Mouse (Mus musculus) limb, embryonic 14.5 days (tissue): Measurements from ENCODE around the gene Ifna16. TPM values are rescaled to one million over a fixed set of nuclear protein-coding genes. Genes with fewer than 3 reads are reported as not detected.

Experiments used
- ATAC-seq: fragments of 200-750 bp; cut with Nextera tagmentation; 2 replicates; pipeline ENCODE4 v1.8.0; 2017; ENCODE audit warnings: low read depth, moderate number of reproducible peaks, moderate TSS enrichment; ENCODE audit not compliant: low FRiP score
- DNase-seq: peaks from one replicate; pipeline ENCODE4 v3.0.0-alpha.2; 2015; ENCODE audit warnings: low spot score
- H3K27ac ChIP-seq: fragments of 300-500 bp; sonication (generic); replicated peaks from 2 replicates; pipeline ENCODE4 v1.5.1; 2014; ENCODE audit warnings: low read depth, mild to moderate bottlenecking, low read length, moderate library complexity, mixed read lengths
- H3K27me3 ChIP-seq: fragments of 300-500 bp; sonication (generic); 2 replicates; pipeline ENCODE4 v1.6.1; 2014; ENCODE audit warnings: low read length, mixed read lengths; ENCODE audit not compliant: control insufficient read depth, insufficient read depth
- H3K36me3 ChIP-seq: fragments of 300-500 bp; sonication (generic); 2 replicates; pipeline ENCODE4 v1.6.1; 2014; ENCODE audit warnings: mild to moderate bottlenecking, low read length, moderate library complexity, mixed read lengths; ENCODE audit not compliant: control insufficient read depth, insufficient read depth
- H3K4me1 ChIP-seq: fragments of 300-500 bp; sonication (generic); 2 replicates; pipeline ENCODE4 v1.6.1; 2014; ENCODE audit warnings: antibody characterized with exemption, low read length, mixed read lengths; ENCODE audit not compliant: control insufficient read depth, insufficient read depth
- H3K4me2 ChIP-seq: fragments of 300-500 bp; sonication (generic); replicated peaks from 2 replicates; pipeline ENCODE4 v1.6.1; 2014; ENCODE audit warnings: low read depth, mild to moderate bottlenecking, low read length, moderate library complexity; ENCODE audit not compliant: severe bottlenecking
- H3K4me3 ChIP-seq: fragments of 300-500 bp; sonication (generic); replicated peaks from 2 replicates; pipeline ENCODE4 v1.5.1; 2014; ENCODE audit warnings: low read length
- H3K9ac ChIP-seq: fragments of 300-500 bp; sonication (generic); 2 replicates; pipeline ENCODE4 v1.6.1; 2014; ENCODE audit warnings: mild to moderate bottlenecking, low read depth, low read length, moderate library complexity; ENCODE audit not compliant: severe bottlenecking
- H3K9me3 ChIP-seq: fragments of 300-500 bp; sonication (generic); 2 replicates; pipeline ENCODE4 v1.6.1; 2016; ENCODE audit warnings: low read length; ENCODE audit not compliant: control insufficient read depth
- POLR2A ChIP-seq: fragments of 200-500 bp; IDR thresholded peaks from 2 replicates; pipeline ENCODE4 v1.8.0; 2012; ENCODE audit warnings: inconsistent platforms, mild to moderate bottlenecking, moderate library complexity, borderline replicate concordance; ENCODE audit not compliant: insufficient read depth, insufficient read length; ENCODE audit errors: extremely low read depth
- WGBS: fragments of 180-500 bp; shearing (Covaris S2); extraction: QIAGEN DNeasy Blood & Tissue Kit; methylation state at CpG from one replicate; pipeline ENCODE4 v1.1.7; 2014; 5-methylcytosine and 5-hydroxymethylcytosine counted together
- polyA plus RNA-seq, 2 experiments: library from polyadenylated mRNA; depleted of rRNA in 1 of 2; stranded (reverse) in 1 of 2; unstranded in 1 of 2; fragments of >200 nt; fragmentation: Nextera tagmentation in 1 of 2; extraction: Ambion mirVana in 1 of 2; gene quantifications; 2 replicates each; pipeline versions ENCODE4 v1.2.1 to v1.2.3; 2012 to 2014

Ifna16 gene
- not detected in 2 replicates for polyA plus RNA-seq (2012; rRNA removed)
- not detected in 2 replicates for polyA plus RNA-seq (2014; fragmentation: Nextera tagmentation; extraction: Ambion mirVana)

DNA sequence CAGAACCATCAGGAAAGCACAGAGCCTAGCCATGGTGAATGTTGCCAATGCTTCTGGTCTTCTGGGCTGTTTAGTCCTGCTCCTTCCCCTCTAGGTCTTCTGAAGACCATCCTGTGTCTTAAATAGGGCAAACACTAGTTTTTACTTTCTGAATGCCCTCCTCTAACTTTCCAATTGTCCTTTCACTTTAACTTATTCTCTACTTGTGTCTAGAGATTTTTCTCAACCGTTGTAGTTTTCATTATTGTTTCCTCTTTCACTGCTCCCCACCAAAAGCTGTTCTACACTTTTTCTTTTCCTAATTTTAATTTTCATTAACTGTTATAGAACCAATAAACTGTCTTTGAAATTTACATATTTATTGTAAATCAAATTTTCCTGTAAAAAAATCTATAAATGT is at the start of gene Ifna16:
Gene Ifna16, minus strand, starts transcription at position 101 of the 400 bp plus-strand sequence.
- 72% methylated on average over 1 of the region's 1 CpGs for WGBS

DNA sequence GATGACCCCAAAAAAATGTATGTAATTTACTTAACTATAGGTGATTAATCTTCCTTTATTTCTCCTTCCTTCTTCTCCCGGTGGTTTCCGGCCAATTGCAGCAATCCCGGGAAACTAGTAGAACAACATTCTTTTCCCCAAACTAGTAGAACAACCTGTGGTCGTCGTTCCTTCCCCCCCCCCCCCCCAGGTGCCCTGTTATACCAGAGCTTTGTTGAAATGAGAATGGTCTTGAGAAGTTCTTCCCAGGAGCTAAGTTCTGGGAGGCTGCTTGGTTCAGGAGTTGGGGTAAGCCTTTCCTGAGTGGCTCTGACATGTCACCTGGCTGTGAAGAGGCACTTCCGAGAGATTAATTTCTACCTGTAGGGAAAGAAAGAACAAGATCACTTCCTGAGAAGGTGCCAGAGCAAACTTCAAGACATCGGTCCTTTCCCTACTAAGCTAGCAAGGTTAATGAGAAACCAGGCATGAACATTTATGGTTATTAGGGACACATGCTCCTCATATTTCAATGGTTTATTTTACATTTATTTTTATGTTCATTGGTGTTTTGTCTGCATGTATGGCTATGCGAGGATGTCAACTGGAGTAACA is 46.9 kb upstream of the Ifna16 start:
- Histone ChIP-seq H3K27me3 (no peaks in the 10 kb centered on the region), H3K4me3 (no peak overlapping the region), H3K36me3 (peaks cover 18% of the 10 kb centered on the region), H3K9ac (no peak overlapping the region), H3K9me3 (no peaks in the 10 kb centered on the region), H3K4me1 (peaks cover 16% of the 10 kb centered on the region), H3K4me2 (no peak overlapping the region), H3K27ac (no peak overlapping the region)
- no peak for DNase-seq
- 48% methylated on average over 8 of the region's 8 CpGs for WGBS
- no peak for TF ChIP-seq POLR2A
- no peak for ATAC-seq

More for the DNA sequence above, at the start of gene Ifna16:
- H3K4me3 ChIP-seq, result no peak within 1 kb of the TSS
- no peaks in the 10 kb centered on the region for H3K4me1 ChIP-seq
- H3K27ac ChIP-seq, result no peak within 1 kb of the TSS
- no peaks in the 10 kb centered on the region for H3K9me3 ChIP-seq
- H3K27me3 ChIP-seq, result no peaks in the 10 kb centered on the region
- H3K36me3 ChIP-seq, result no peaks in the 10 kb centered on the region
- H3K4me2 ChIP-seq, result no peak within 1 kb of the TSS
- no peak for DNase-seq
- no peak within 1 kb of the TSS for H3K9ac ChIP-seq
- no peak for TF ChIP-seq POLR2A
- ATAC-seq, result no peak

DNA sequence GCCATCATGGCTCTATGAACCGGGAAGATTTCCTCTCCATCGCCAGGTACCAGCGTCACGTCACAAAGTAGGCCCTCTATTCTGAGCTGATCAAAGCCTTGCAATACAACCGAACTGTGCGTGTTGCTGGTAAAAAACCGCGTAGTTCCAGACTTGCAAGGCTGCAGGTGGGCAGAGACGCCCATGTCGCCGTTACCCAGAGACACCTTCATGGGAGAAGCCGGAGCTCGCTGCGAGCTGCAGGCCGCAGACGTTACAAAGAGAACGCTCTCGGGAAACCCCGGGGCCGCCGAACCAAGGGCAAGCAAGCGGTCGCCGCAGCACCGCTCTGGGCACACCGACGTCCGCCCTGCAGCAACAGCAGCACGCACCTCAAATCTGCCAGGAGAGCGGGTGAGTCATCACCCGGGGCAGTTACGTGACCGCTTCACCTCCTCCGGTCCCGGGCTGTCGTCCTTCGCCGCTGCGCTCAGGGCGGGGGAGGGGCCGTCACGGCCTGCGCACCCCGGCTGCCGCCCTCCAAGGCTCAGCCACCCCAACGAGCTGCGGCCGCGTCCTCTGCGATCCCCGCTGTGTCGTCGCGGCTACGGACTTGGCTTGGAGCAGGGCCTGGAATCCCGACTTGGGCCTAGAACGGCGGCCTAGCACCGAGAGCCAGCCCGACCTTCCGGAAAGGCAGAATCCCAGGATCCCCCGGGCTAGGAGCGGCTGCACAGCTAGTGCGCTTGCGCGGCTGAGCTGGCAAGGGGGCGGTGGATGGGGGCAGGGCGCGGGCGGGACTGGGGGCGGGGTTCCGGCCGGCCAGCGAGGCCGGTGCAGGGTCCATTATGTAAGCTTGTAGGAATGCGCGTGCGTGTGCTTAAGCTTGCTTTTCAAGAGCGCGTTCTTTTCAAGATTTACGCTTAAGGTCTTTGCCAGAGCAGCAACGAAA is 45.3 kb upstream of the Ifna16 start, which contains the start of the genes Gm26566 and Klhl9:
Gene Gm26566, plus strand, starts transcription at position 15 of the 931 bp plus-strand sequence.
Gene Klhl9, minus strand, starts transcription at position 675 of the 931 bp plus-strand sequence.
- peak within 1 kb of the TSS; percentile 89 for H3K4me2 ChIP-seq
- no peaks in the 10 kb centered on the region for H3K27me3 ChIP-seq
- peak within 1 kb of the TSS; percentile 99 for H3K9ac ChIP-seq
- H3K9me3 ChIP-seq, result no peaks in the 10 kb centered on the region
- peaks cover 23% of the 10 kb centered on the region for H3K4me1 ChIP-seq
- DNase-seq, result peak; percentile 97
- H3K27ac ChIP-seq, result peak within 1 kb of the TSS; percentile 98
- H3K36me3 ChIP-seq, result peaks cover 26% of the 10 kb centered on the region
- TF ChIP-seq POLR2A, result peak; percentile 64; the same call in 1 of the 2 replicates
- H3K4me3 ChIP-seq, result peak within 1 kb of the TSS; percentile 98
- WGBS, result 2% methylated on average over 66 of the region's 82 CpGs
- ATAC-seq, result peak; percentile 98

DNA sequence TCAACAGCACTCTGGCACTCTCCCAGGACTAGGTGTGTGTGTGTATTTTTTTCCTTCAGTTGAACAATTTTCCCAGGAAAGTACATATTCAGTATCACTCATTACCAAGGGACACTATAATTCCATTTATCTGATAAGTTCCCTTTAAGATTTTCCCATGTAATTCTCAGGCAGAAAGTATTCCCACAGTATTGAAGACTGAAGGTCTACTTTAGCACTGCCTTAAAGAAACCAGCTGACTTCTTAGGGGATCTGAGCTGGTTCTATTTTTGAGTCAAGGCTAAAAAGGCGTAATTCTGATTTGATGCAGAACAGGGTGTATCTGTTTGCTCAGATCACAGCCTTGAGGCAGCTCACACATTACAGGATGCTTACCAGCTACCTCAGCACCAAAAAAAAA is 42.0 kb upstream of the Ifna16 start:
- H3K9ac ChIP-seq, result 0 out of 2 replicates have a peak overlapping the region, but pooled peaks have one; percentile 7
- WGBS, result 41% methylated on average over 1 of the region's 1 CpGs
- no peak overlapping the region for H3K27ac ChIP-seq
- no peak for DNase-seq
- H3K9me3 ChIP-seq, result no peaks in the 10 kb centered on the region
- peaks cover 53% of the 10 kb centered on the region for H3K36me3 ChIP-seq
- no peak for ATAC-seq
- H3K4me3 ChIP-seq, result peak overlapping the region; percentile 30
- H3K27me3 ChIP-seq, result no peaks in the 10 kb centered on the region
- no peak for TF ChIP-seq POLR2A
- H3K4me1 ChIP-seq, result peaks cover 23% of the 10 kb centered on the region
- H3K4me2 ChIP-seq, result peak overlapping the region; percentile 57

DNA sequence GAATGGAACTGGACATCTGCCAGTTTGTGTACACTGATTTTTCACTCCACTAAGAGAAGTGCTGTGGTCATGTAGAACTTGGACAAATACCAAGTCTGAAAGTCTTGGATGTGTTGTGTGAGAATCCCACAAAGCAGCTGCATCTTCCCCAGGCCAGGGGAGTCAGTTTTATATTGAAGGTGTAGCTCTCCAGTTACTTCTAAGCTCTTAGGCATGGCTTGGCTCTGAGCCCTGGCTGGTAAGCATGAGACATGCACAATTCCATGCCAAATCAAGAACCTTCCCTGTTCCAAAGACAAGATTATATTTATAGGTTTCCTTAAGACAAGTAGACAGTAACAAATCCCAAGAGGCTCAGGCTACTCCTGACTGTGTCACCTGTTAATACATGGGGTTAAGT is 38.3 kb upstream of the Ifna16 start:
- Histone ChIP-seq H3K9me3 (no peaks in the 10 kb centered on the region), H3K4me2 (no peak overlapping the region), H3K4me1 (peaks cover 14% of the 10 kb centered on the region), H3K9ac (no peak overlapping the region), H3K27me3 (no peaks in the 10 kb centered on the region), H3K4me3 (no peak overlapping the region), H3K27ac (no peak overlapping the region), H3K36me3 (peaks cover 50% of the 10 kb centered on the region)
- peak; percentile 9 for DNase-seq
- ATAC-seq, result no peak
- TF ChIP-seq POLR2A, result no peak
